Mouse (Mus musculus) left cerebral cortex, postnatal 36 days (tissue): ENCODE results near the gene Zc3h18. TPM values are rescaled to one million over a fixed set of nuclear protein-coding genes. Genes with fewer than 3 reads are reported as not detected.
A peak's percentile ranks its signal among the peaks of the same experiment; 100 is the strongest.

ENCODE experiments used
- DNase-seq, 2 experiments: peaks; one replicate each; pipeline ENCODE4 v3.0.0; 2021 to 2022; ENCODE audit warnings: low spot score in 2 of 2, mixed read lengths in 1 of 2
- intact Hi-C: fragments of 180-260 bp; cut with DNase I; formaldehyde crosslinking; loops from one replicate; pipeline ENCODE4 v1.15.1; 2025
- total RNA-seq, 2 experiments: library from RNA; stranded (reverse); gene quantifications; 2 replicates each; pipeline ENCODE4 v1.2.3; 2021

Zc3h18 gene
- total RNA-seq, 2 experiments from 2014 or later = 38.8 to 49.9 TPM

DNA sequence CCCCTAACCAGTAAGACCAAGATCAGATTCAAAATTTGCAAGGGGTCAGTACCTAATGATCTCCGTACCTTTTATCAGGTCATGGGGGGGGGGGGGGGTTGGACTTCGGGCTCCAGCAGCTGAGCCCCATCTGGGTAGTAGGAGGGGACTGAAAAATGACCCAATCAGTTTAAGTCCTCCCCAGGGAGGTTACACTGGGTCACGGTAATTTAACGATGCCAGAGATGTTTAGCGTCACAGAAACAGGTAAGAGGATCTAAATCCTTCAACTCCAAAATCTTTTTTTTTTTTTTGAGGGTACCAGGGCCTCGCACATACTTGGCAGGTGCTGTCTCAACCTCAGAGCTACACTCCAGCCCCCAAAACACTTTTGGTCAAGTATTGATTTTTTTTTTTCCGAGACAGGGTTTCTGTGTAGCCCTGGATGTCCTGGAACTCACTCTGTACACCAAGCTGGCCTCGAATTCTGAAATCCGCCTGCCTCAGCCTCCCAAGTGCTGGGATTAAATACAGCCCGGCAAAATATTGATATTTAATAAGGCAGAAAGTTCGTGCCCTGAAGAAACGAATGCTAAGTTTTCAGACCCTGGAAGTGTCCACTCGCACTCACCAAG is 551 bp upstream of the Zc3h18 start:
- no peak for DNase-seq
- intact Hi-C loops = loop anchor here (2.0 kb wide), 2 partner anchors 67 to 101 kb away; partner anchors contain the start of genes Ctu2, Mvd and Rnf166

DNA sequence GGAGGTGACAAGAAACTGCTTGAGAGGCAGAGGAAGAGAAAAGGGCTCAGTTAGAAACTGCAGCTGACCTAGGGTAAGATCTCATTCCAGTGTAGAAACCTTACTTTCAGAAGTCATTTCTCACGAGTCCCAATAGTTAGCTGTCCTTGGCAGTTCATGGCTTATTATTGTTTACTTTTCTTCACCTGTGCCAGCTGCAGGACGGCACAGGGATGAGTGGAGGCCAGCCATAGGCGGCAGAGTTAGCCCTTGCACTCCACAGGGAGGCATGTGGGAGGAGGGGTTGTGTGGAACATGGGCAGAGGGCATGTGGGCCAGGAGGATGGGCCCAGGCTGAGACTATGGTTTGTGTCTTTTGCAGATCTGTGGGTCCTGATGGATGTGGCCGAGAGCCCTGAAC is 6.6 kb downstream of the Zc3h18 start:
- intact Hi-C loops = no loop called here
- DNase-seq = no peak

DNA sequence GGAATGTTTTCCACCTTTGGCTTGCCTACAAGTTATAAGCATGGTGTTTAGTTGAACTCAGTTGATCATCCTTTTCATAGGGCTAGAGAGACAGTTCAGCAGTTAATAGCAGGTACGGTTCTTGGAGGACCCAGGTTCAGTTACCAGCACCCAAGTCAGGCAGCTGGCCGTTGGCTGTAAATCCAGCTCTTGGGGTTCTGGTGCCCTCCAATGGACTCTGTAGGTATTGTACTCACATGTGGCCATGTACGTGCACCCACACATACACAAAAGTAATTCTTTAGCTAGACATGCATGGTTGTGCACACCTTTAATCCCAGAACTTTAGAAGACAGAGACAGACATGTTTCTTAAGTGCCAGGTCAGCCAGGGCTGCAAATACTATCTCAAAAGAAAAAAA is 12.9 kb downstream of the Zc3h18 start:
- DNase-seq = no peak
- intact Hi-C loops = no loop called here

DNA sequence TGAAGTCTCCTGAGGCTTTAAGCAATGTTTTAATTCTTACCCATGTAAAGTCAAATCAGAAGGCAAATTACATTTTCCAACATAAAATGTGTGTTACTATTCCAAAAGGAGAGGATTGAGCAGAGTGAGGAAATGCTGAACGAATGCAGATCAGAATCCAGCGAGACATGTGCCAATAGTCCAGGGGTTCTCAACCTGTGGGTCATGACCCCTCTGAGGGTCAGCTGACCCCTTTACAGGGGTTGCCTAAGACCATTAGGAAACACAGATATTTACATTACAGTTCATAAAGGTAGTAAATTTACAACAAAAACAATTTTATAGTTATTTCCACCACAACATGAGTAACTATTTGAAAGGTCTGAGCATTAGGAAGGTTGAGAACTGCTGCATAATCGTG is 14.3 kb downstream of the Zc3h18 start:
- DNase-seq = no peak
- intact Hi-C loops = no loop called here

DNA sequence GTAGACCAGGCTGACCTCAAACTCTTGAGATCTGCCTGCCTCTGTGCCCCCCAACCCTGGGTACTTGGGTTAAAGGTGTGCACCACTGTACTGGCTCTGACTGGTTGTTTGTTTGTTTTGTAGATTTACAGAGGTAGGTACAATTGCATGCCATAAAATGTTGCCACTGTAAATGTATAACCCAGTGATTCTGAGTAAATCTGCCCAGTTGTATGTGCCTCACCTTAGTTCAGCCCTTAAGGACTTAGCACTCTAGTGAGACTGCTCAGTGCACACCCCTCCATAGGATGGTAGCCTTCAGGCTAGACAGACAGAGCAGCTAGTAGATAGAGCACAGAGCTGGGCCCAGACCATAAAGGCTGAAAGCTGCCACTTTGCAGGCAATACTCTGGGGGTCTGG is 17.3 kb downstream of the Zc3h18 start:
- no peak for DNase-seq
- intact Hi-C loops = no loop called here

DNA sequence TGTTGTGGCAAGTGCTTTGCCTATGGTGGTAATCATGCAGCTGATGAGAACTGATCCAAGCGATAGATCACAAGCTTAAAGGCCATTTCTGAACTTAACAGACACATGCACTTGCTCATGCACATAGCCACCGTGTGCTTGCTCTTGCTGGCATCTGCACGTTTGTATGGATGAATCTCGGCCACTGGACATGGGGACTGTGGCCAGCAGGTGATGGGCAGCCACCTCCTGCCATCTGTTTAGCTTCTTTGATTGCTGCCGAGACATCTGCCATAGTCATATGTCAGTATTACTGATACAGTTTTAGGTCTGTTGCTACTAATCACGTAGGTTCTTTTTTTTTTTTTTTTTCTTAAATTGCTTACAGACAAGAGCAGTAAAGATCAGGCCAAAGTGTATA is 18.9 kb downstream of the Zc3h18 start:
- no peak for DNase-seq
- intact Hi-C loops = no loop called here

DNA sequence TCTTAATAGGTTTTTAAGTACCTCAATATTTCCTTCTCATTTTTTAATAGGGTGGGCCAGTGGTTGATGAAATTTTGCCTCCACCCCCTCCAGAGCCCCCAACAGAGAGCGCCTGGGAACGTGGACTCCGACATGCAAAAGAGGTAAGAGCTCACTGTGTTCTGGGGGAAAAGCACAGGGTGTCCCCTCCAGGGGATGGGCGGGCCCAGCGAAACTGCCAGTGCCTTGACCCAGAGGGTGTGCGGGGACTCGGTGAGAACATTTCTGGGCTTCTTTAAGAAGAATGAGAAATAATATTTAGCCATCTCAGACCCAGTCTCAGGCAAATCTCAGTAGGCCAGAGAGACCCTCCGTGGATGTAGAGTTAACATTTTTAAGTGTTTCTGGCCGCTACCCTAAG is 21.8 kb downstream of the Zc3h18 start:
- DNase-seq = no peak
- intact Hi-C loops = no loop called here

DNA sequence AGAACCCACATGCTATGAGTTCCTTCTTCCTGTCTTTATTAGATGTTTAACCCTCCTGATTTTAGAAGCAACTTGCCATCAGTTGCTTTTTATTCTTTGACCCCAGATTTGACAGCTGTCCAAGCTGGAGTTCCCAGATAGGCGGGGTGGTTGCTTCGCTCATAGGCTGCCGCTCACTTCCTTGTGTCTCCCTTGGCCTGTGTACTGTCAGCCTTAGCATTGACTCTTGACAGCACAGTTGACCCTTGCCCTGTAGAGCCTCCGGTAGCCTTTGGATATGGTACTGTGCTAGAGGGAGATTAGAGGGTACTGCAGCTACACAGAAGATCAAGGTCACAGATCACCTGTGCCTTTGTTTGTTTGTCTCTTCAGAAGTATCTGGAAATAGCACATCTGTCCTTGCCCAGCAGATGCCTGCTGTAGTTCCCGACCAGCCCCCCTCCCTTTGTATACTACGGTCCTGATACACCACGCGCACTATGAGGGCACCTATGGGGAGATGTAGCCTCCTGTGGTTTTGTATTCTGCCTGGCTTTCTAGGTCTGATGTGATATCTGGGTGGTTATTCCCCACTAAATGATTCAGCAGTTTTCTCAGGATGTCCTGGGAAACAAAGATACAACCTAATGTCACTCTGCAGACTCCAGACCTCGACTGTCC is 28.9 kb downstream of the Zc3h18 start:
- intact Hi-C loops = no loop called here
- no peak for DNase-seq

DNA sequence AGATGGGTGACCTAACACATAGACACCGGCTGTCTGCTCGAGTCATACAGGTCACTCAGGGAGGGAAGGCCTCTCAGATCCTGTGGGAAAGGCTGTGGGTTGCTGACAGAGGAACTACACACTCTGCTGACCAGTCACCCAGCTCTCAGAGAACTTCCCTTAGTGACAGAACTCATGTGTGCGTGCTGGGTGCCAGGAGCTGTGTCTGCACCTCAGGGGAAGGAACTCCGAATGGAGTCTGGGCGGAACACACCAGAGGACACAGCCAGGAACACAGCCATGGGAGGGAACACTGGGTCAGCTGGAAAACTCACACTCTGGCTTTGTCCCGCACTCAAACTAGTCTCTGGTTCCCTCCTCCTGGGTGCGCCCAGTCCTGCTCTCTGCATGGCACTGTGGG is 31.3 kb downstream of the Zc3h18 start:
- no peak for DNase-seq
- intact Hi-C loops = no loop called here

DNA sequence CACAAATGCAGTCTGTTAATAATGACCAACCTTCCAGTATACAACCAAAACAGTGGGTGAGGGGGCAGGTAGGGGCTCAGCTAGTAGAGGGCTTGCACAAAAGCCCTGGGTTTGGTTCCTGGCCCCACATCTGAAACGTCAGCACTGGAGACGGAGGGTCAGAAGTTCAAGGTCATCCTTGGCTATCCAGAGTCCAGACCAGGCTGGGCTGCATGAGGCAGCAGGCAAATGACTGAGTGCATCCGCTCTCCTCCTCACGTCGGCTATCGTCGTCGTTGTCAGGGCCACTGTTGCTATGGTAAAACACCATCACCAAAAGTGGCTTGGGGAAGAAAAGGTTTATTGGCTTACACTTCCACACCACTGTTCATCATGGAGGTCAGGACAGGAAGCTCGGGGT is 37.9 kb downstream of the Zc3h18 start:
- intact Hi-C loops = no loop called here
- no peak for DNase-seq

DNA sequence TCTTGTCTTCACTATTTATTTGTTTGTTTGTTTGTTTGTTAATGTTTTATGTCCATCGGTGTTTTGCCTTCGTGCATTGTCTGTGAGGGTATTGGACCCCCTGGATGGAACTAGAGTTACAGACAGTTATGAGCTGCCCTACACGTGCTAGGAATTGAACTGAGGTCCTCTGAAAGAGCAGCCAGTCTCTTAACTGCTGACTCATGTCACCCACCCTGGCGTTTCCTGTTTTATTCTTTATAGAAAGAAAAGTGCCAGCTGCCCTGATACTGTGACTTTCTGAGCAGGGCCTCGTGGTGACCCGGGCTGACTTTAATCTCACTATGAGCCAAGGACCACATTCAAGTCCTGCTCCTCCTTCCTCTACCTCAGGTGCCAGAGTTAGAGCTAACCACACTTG is 39.1 kb downstream of the Zc3h18 start:
- intact Hi-C loops = no loop called here
- no peak for DNase-seq

DNA sequence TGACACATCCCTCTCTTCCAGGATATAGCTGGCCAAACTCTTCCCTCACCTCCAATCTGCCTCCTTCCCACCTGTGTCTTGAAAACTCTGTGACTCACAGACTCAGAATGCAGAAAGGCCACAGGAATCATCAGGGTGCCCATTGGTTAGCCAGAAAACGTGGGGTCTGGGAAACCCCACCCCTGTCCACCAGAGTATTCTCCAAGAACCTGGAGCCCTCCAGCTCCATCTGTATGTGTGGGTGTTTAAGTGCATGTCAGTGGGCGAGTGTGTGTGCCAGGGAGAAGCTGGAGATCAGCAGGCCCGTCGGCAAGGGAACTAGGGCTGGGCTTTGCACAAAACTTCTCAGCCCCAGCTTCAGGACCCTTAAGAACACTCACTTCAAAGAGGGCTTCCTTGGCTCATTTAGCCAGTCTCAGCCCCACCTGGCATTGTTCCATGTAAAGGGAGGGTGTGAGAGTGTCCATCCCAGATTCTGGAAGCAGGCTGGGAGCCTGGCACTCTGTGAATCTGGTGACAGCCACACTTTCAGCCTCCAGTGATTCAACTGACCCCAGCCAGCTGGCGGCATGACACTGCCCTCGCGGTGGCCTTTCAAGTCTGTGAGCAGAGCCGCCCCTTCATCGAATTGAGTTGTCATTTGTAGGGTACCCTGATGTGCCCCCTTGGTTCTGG is 43.6 kb downstream of the Zc3h18 start:
- DNase-seq = peak; percentile 64 to 69
- intact Hi-C loops = no loop called here

DNA sequence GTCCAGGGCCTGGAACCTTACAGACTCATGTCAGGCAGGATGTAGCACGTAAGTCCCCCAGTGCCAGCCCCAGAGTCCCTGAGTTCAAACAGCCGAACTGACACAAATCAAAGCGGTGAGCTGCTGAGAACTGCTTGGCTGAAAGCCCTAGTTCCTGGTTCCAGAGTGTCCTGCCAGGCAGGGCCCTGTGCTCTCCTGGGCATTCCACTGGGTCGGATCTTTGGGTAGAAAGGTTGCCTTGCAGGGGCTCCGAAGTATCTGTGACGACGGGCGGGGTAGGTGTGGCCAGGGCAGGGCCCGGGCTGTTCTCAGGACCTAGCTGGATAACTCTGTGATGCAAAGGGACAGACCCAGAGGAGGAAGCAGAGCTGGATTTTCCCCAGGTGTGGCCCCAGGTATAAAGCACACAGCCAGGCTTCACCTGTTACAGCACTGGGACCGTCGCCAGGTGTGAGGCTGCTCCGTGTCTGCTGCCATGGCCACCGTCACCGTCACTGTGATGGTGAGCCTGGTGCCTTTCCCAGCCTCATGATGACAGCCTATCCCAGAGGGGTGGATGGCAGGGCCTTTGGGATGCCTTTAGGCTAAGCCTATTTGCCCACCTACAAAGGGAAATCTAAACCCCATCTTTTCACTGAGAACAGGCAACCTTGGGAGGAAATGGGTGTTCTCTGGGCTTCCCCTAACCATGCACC is 45.1 kb downstream of the Zc3h18 start, which contains the start of gene Il17c:
Gene Il17c (plus strand): TSS at position 645 of the 695 bp plus-strand sequence.
- DNase-seq = no peak
- intact Hi-C loops = no loop called here

DNA sequence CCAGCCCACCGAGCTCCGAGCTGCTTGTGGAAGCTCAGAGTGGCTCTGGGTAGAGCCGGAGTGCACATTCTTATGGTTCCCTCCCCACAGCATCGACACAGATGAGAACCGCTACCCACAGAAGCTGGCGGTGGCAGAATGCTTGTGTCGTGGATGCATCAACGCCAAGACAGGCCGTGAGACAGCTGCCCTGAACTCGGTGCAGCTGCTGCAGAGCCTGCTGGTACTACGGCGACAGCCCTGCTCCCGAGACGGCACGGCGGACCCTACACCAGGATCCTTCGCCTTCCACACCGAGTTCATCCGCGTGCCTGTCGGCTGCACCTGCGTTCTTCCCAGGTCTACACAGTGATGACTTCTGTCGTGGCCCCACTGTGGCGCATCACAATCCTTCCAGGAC is 46.8 kb downstream of the Zc3h18 start:
- no peak for DNase-seq
- intact Hi-C loops = no loop called here

DNA sequence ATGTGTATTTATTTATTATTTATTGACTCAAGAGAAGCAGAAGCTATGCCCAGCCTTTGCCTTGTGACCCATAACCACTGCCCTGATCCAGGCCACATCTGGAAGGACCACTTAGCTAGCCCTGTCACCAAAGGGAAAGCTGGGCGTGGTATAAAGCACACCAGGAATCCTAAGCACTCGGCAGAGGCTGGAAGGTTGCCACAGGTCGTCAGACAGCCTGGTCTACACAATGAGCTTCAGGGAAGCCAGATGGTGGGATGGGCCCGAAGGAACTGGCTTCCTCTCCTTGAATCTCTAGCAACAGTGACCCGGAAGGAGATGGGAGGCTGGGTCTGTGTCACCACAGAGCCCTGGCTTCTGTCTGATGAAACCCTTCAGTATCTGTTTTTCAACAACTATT is 47.2 kb downstream of the Zc3h18 start:
- no peak for DNase-seq
- intact Hi-C loops = no loop called here

DNA sequence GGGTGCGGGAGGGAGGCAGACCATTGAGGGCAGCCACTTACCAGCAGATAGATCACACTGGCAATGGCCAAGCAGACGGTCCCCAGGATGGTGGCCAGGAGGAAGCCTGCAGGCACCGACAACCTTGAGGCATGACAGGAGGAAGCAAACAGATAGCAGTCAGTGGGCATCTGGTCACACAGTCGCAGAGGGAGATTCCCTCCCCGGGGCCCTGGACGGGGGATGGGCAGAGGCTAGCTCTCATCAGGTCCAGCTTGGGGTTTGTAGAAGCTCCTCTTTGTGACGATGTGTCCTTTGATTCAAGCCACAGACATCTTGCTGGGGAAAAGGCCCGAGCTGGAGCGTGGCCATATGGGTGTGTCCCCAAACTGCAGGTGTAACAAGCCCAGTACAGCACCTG is 49.7 kb downstream of the Zc3h18 start:
- intact Hi-C loops = no loop called here

DNA sequence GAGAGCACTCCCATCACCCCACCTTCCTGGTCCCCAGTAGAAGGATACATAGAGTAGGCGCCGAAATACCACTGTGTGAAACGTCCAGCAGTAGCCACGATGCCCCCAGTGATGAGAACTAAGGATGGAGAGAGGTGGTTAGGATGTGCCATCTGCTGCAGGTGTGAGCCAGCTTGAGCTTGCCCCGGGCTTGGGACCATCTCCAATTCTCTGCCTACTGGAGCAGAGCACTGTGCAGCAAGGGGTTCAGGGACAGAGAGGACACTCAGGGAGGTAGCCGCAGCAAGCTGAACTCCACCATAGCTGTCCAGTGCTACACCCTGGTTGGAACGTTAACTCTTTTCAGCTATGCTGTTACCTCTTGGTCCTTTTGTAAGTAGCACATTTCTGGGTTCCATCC is 51.2 kb downstream of the Zc3h18 start:
- intact Hi-C loops = no loop called here
- no peak for DNase-seq

More for the DNA sequence above, 49.7 kb downstream of the Zc3h18 start:
- DNase-seq = no peak

DNA sequence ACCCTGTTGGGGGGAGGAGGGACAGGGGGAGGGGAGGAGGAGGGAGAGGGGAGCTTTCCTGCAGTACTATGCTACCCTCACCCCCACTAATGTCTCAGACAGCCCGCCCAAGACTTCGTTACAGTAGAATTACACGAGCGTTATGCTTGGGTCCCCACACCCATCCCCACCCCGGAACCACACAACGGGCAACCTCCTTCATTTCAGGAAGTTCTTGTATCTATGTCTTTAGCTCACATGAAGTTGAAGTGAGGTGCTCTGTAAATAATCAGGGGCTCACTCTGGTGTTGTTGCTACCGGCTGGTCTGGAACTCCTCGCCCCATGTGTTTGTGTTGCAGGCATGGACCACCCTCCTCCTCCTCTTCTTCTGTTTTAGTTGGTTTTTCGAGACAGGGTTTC is 51.8 kb downstream of the Zc3h18 start:
- DNase-seq = no peak
- intact Hi-C loops = no loop called here

DNA sequence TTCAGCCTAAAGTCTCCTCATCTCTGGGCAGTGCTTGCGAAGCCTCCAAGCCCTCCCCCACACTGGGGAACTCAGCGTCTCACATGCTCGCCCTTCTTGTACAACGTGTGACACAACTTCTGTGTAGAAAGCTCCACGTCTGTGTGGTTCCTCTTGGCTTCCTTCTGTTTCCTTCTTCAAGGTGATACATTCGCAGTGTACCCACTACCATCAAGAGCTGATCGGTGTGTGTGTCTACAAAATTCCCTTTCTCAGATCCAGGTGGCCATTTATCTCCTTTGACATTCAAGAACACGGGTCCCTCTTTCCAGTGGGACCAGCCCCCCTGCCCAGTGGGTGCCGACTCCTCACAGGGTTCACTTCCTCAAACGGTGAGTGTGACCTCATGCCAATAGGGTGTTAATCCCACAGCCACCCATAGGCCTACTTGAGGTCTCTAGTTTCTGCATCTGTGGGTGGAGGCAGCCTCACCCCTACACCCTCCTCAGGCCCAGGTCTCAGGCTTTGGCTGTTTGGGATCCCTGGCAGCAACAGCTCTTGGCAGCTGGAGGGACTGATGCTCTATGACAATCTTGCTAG is 53.7 kb downstream of the Zc3h18 start:
- no peak for DNase-seq
- intact Hi-C loops = no loop called here

DNA sequence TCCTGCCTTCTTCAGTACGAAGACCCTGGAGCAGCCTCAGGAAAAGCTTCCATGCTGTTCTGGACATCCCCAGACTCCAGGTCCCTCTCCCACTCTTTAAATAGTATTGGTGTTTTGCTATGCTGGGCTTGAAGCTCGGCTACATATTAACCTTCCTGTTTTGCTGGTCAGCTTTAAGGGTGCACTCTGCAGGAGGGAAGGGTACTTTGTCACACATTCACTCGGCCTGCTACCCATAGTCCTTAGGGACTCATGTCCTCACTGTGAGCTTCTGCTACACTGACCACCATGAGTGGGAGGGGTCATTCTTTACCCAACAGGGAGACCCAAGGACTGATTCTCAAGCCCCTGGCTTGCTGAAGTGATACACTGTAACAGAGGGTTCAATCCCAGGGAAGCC is 54.2 kb downstream of the Zc3h18 start:
- intact Hi-C loops = no loop called here
- DNase-seq = no peak
